Mouse (Mus musculus) heart, adult 2 months (tissue): Measurements from ENCODE around the gene Fgd2.

ENCODE experiments used
- CTCF ChIP-seq: fragments of 200-600 bp; IDR thresholded peaks from 2 replicates; pipeline ENCODE4 v1.8.1; 2022; ENCODE audit warnings: antibody characterized with exemption, mild to moderate bottlenecking, moderate library complexity
- POLR2A ChIP-seq: fragments of 200-500 bp; IDR thresholded peaks from 2 replicates; pipeline ENCODE4 v1.6.1; 2011; ENCODE audit warnings: mild to moderate bottlenecking, low read depth, low read length, control low read depth; ENCODE audit not compliant: insufficient read depth

- TF ChIP-seq POLR2A (no peak), CTCF (no peak)
Measured at GRCm38 (mm10) chr17:29375871-29376270, 15.2 kb downstream of the Fgd2 start.
